Mouse (Mus musculus) intestine, embryonic 16.5 days (tissue): ENCODE measurements around the gene Crip1. TPM values are rescaled to one million over a fixed set of nuclear protein-coding genes. Genes with fewer than 3 reads are reported as not detected.

Source experiments
- ATAC-seq: fragments of 200-750 bp; cut with Nextera tagmentation; 2 replicates; pipeline ENCODE4 v1.8.0; 2017; ENCODE audit warnings: moderate TSS enrichment, moderate library complexity
- H3K27ac ChIP-seq: fragments of 300-500 bp; sonication (generic); 2 replicates; pipeline ENCODE4 v1.5.1; 2014; ENCODE audit warnings: mild to moderate bottlenecking, low read length
- H3K27me3 ChIP-seq: fragments of 300-500 bp; sonication (generic); replicated peaks from 2 replicates; pipeline ENCODE4 v1.6.1; 2014; ENCODE audit warnings: low read length, control low read depth, mixed read lengths; ENCODE audit not compliant: control insufficient read depth, insufficient read depth
- H3K36me3 ChIP-seq: fragments of 300-500 bp; sonication (generic); 2 replicates; pipeline ENCODE4 v1.6.1; 2014; ENCODE audit warnings: low read length, control low read depth; ENCODE audit not compliant: control insufficient read depth, insufficient read depth
- H3K4me1 ChIP-seq: fragments of 300-500 bp; sonication (generic); 2 replicates; pipeline ENCODE4 v1.6.1; 2014; ENCODE audit warnings: low read length, control low read depth, mixed read lengths; ENCODE audit not compliant: control insufficient read depth, insufficient read depth
- H3K4me2 ChIP-seq: fragments of 300-500 bp; sonication (generic); 2 replicates; pipeline ENCODE4 v1.6.1; 2014; ENCODE audit warnings: low read depth, low read length, control low read depth
- H3K4me3 ChIP-seq: fragments of 300-500 bp; sonication (generic); 2 replicates; pipeline ENCODE4 v1.5.1; 2014; ENCODE audit warnings: mild to moderate bottlenecking, low read length
- H3K9ac ChIP-seq: fragments of 300-500 bp; sonication (generic); 2 replicates; pipeline ENCODE4 v1.6.1; 2014; ENCODE audit warnings: low read depth, low read length
- H3K9me3 ChIP-seq: fragments of 300-500 bp; sonication (generic); 2 replicates; pipeline ENCODE4 v1.6.1; 2016; ENCODE audit warnings: low read length, control low read depth; ENCODE audit not compliant: control insufficient read depth
- WGBS: fragments of 180-500 bp; shearing (Covaris S2); extraction: QIAGEN DNeasy Blood & Tissue Kit; methylation state at CpG from one replicate; pipeline ENCODE4 v1.1.7; 2014; 5-methylcytosine and 5-hydroxymethylcytosine counted together
- polyA plus RNA-seq: library from polyadenylated mRNA; unstranded; fragments of >200 nt; fragmentation: Nextera tagmentation; extraction: Ambion mirVana; gene quantifications from 2 replicates; pipeline ENCODE4 v1.2.1, GENCODE M21; 2015

The Crip1 gene
- 489 and 523 TPM in 2 replicates for polyA plus RNA-seq

- Histone ChIP-seq H3K36me3 (no peaks in the 10 kb centered on the region), H3K27ac (no peak within 1 kb of the TSS), H3K9me3 (no peaks in the 10 kb centered on the region), H3K4me2 (peak within 1 kb of the TSS; percentile 48), H3K4me3 (peak within 1 kb of the TSS; percentile 20), H3K27me3 (peaks cover 12% of the 10 kb centered on the region), H3K4me1 (peaks cover 52% of the 10 kb centered on the region), H3K9ac (0 out of 2 replicates have a peak within 1 kb of the TSS, but pooled peaks have one; percentile 17)
- 10% methylated on average over 45 of the region's 45 CpGs for WGBS
- peak; percentile 5; the same call in 1 of the 2 replicates for ATAC-seq
Observed at GRCm38 (mm10) chr12:113146112-113147057, at the start of gene Crip1. TSS of gene Crip1 (plus strand) at chr12:113146316.

GRCm38 (mm10) chr12:113097040-113097439, 49.1 kb upstream of the Crip1 start:
- Histone ChIP-seq H3K27ac (no peak overlapping the region), H3K27me3 (no peaks in the 10 kb centered on the region), H3K9me3 (no peaks in the 10 kb centered on the region), H3K9ac (no peak overlapping the region), H3K4me1 (peaks cover 26% of the 10 kb centered on the region), H3K36me3 (no peaks in the 10 kb centered on the region), H3K4me2 (peak overlapping the region; percentile 87; the same call in 1 of the 2 replicates), H3K4me3 (no peak overlapping the region)
- 0 out of 2 replicates have a peak, but pooled peaks have one; percentile 7 for ATAC-seq
- 82% methylated on average over 5 of the region's 5 CpGs for WGBS

GRCm38 (mm10) chr12:113097749-113098281, 48.3 kb upstream of the Crip1 start, which contains the start of gene Mta1:
TSS of gene Mta1 (plus strand) at chr12:113098278.
- Histone ChIP-seq H3K27ac (peak within 1 kb of the TSS; percentile 69), H3K4me3 (peak within 1 kb of the TSS; percentile 98), H3K9ac (peak within 1 kb of the TSS; percentile 99), H3K4me1 (peaks cover 29% of the 10 kb centered on the region), H3K4me2 (peak within 1 kb of the TSS; percentile 94), H3K36me3 (no peaks in the 10 kb centered on the region), H3K9me3 (no peaks in the 10 kb centered on the region), H3K27me3 (no peaks in the 10 kb centered on the region)
- 2% methylated on average over 18 of the region's 53 CpGs for WGBS
- ATAC-seq: peak; percentile 75

GRCm38 (mm10) chr12:113098530-113099151, 47.5 kb upstream of the Crip1 start:
- H3K9ac ChIP-seq: peak overlapping the region; percentile 99
- no peaks in the 10 kb centered on the region for H3K36me3 ChIP-seq
- H3K4me2 ChIP-seq: peak overlapping the region; percentile 94
- ATAC-seq: peak; percentile 24
- WGBS: under 1% methylated on average over 51 of the region's 60 CpGs
- H3K4me3 ChIP-seq: peak overlapping the region; percentile 98
- H3K27me3 ChIP-seq: no peaks in the 10 kb centered on the region
- no peaks in the 10 kb centered on the region for H3K9me3 ChIP-seq
- H3K4me1 ChIP-seq: peaks cover 32% of the 10 kb centered on the region
- peak overlapping the region; percentile 69 for H3K27ac ChIP-seq

- Histone ChIP-seq H3K9me3 (no peaks in the 10 kb centered on the region), H3K4me1 (peaks cover 38% of the 10 kb centered on the region), H3K27ac (no peak overlapping the region), H3K4me3 (peak overlapping the region; percentile 98), H3K9ac (peak overlapping the region; percentile 99), H3K4me2 (peak overlapping the region; percentile 94), H3K27me3 (no peaks in the 10 kb centered on the region), H3K36me3 (no peaks in the 10 kb centered on the region)
- WGBS: 27% methylated on average over 6 of the region's 6 CpGs
- no peak for ATAC-seq
Observed at GRCm38 (mm10) chr12:113099470-113100237, 46.5 kb upstream of the Crip1 start.

- Histone ChIP-seq H3K4me3 (no peak overlapping the region), H3K9me3 (no peaks in the 10 kb centered on the region), H3K9ac (0 out of 2 replicates have a peak overlapping the region, but pooled peaks have one; percentile 99), H3K4me1 (peaks cover 38% of the 10 kb centered on the region), H3K4me2 (no peak overlapping the region), H3K27me3 (no peaks in the 10 kb centered on the region), H3K27ac (no peak overlapping the region), H3K36me3 (no peaks in the 10 kb centered on the region)
- ATAC-seq: no peak
- 69% methylated on average over 5 of the region's 5 CpGs for WGBS
Observed at GRCm38 (mm10) chr12:113100448-113101076, 45.6 kb upstream of the Crip1 start.

GRCm38 (mm10) chr12:113101251-113101960, 44.7 kb upstream of the Crip1 start:
- H3K4me1 ChIP-seq: peaks cover 38% of the 10 kb centered on the region
- no peak overlapping the region for H3K27ac ChIP-seq
- H3K36me3 ChIP-seq: no peaks in the 10 kb centered on the region
- 72% methylated on average over 9 of the region's 9 CpGs for WGBS
- H3K4me3 ChIP-seq: no peak overlapping the region
- no peak for ATAC-seq
- H3K4me2 ChIP-seq: no peak overlapping the region
- no peaks in the 10 kb centered on the region for H3K27me3 ChIP-seq
- no peak overlapping the region for H3K9ac ChIP-seq
- no peaks in the 10 kb centered on the region; the same call in 1 of the 2 replicates for H3K9me3 ChIP-seq

GRCm38 (mm10) chr12:113102461-113102860, 43.7 kb upstream of the Crip1 start:
- H3K36me3 ChIP-seq: no peaks in the 10 kb centered on the region
- H3K9me3 ChIP-seq: no peaks in the 10 kb centered on the region; the same call in 1 of the 2 replicates
- H3K27ac ChIP-seq: no peak overlapping the region
- H3K4me3 ChIP-seq: no peak overlapping the region
- no peaks in the 10 kb centered on the region for H3K27me3 ChIP-seq
- no peak for ATAC-seq
- H3K9ac ChIP-seq: no peak overlapping the region
- no peak overlapping the region for H3K4me2 ChIP-seq
- peaks cover 34% of the 10 kb centered on the region for H3K4me1 ChIP-seq
- 59% methylated on average over 6 of the region's 6 CpGs for WGBS
